Mouse (Mus musculus) heart, embryonic 10.5 days (tissue): ENCODE data around the gene C3. TPM values are rescaled to one million over a fixed set of nuclear protein-coding genes. Genes with fewer than 3 reads are reported as not detected.

Source experiments
- DNase-seq: peaks from one replicate; pipeline ENCODE4 v3.0.0-alpha.2; 2017; ENCODE audit warnings: low spot score
- H3K27ac ChIP-seq: fragments of 300-500 bp; sonication (generic); 2 replicates; pipeline ENCODE4 v1.5.1; 2016; ENCODE audit warnings: mild to moderate bottlenecking
- H3K27me3 ChIP-seq: fragments of 300-500 bp; sonication (generic); 2 replicates; pipeline ENCODE4 v1.6.1; 2016; ENCODE audit warnings: mild to moderate bottlenecking; ENCODE audit not compliant: poor library complexity, insufficient read depth, severe bottlenecking
- H3K36me3 ChIP-seq: fragments of 300-500 bp; sonication (generic); 2 replicates; pipeline ENCODE4 v1.6.1; 2016; ENCODE audit warnings: mild to moderate bottlenecking, moderate library complexity
- H3K4me1 ChIP-seq: fragments of 300-500 bp; sonication (generic); 2 replicates; pipeline ENCODE4 v1.6.1; 2016; ENCODE audit warnings: mild to moderate bottlenecking
- H3K4me3 ChIP-seq: fragments of 300-500 bp; sonication (generic); 2 replicates; pipeline ENCODE4 v1.5.1; 2016; ENCODE audit warnings: mild to moderate bottlenecking, moderate library complexity
- H3K9me3 ChIP-seq: fragments of 300-500 bp; sonication (generic); 2 replicates; pipeline ENCODE4 v1.6.1; 2016; ENCODE audit warnings: mild to moderate bottlenecking, moderate library complexity
- WGBS: fragments of 180-500 bp; shearing (Covaris S2); methylation state at CpG from one replicate; pipeline ENCODE4 v1.1.7; 2016; 5-methylcytosine and 5-hydroxymethylcytosine counted together
- polyA plus RNA-seq: library from polyadenylated mRNA; unstranded; fragments of >200 nt; fragmentation: Nextera tagmentation; extraction: Ambion mirVana; gene quantifications from 2 replicates; pipeline ENCODE4 v1.2.1, GENCODE M21; 2016

Gene C3
- 0.46 and 5.3 TPM in 2 replicates for polyA plus RNA-seq

GRCm38 (mm10) chr17:57228014-57228413 is at the start of gene C3:
Gene C3 (minus strand): TSS chr17:57228136.
- 82% methylated on average over 3 of the region's 3 CpGs for WGBS
- Histone ChIP-seq H3K9me3 (no peaks in the 10 kb centered on the region), H3K4me3 (no peak within 1 kb of the TSS)

GRCm38 (mm10) chr17:57276634-57277121 is 48.7 kb upstream of the C3 start:
- Histone ChIP-seq H3K4me3 (peak overlapping the region; percentile 61), H3K27ac (peak overlapping the region; percentile 52; the same call in 1 of the 2 replicates)

More at GRCm38 (mm10) chr17:57228014-57228413, at the start of gene C3:
- Histone ChIP-seq H3K4me1 (peaks cover 10% of the 10 kb centered on the region), H3K36me3 (no peaks in the 10 kb centered on the region), H3K27me3 (peaks cover 42% of the 10 kb centered on the region), H3K27ac (no peak within 1 kb of the TSS)
- DNase-seq = no peak

GRCm38 (mm10) chr17:57275997-57276351 is 48.0 kb upstream of the C3 start:
- 3% methylated on average over 13 of the region's 13 CpGs for WGBS
- peak overlapping the region; percentile 61 for H3K4me3 ChIP-seq
- no peak overlapping the region for H3K27ac ChIP-seq
- H3K9me3 ChIP-seq = no peaks in the 10 kb centered on the region
- DNase-seq = no peak
- H3K36me3 ChIP-seq = no peaks in the 10 kb centered on the region
- H3K27me3 ChIP-seq = peaks cover 69% of the 10 kb centered on the region
- H3K4me1 ChIP-seq = peaks cover 16% of the 10 kb centered on the region

More at GRCm38 (mm10) chr17:57276634-57277121, 48.7 kb upstream of the C3 start:
- H3K36me3 ChIP-seq = no peaks in the 10 kb centered on the region
- H3K27me3 ChIP-seq = peaks cover 63% of the 10 kb centered on the region
- H3K4me1 ChIP-seq = peaks cover 16% of the 10 kb centered on the region
- 0% methylated on average over 20 of the region's 20 CpGs for WGBS
- H3K9me3 ChIP-seq = no peaks in the 10 kb centered on the region
- DNase-seq = peak; percentile 84

- H3K27ac ChIP-seq = 0 out of 2 replicates have a peak overlapping the region, but pooled peaks have one; percentile 52
- peaks cover 68% of the 10 kb centered on the region for H3K27me3 ChIP-seq
- H3K4me1 ChIP-seq = peaks cover 16% of the 10 kb centered on the region
- H3K4me3 ChIP-seq = peak overlapping the region; percentile 61
- peak; percentile 88 for DNase-seq
- no peaks in the 10 kb centered on the region for H3K36me3 ChIP-seq
- under 1% methylated on average over 53 of the region's 53 CpGs for WGBS
- H3K9me3 ChIP-seq = no peaks in the 10 kb centered on the region
Observed at GRCm38 (mm10) chr17:57275111-57275996, 47.4 kb upstream of the C3 start.

GRCm38 (mm10) chr17:57274686-57275085 is 46.8 kb upstream of the C3 start:
- peaks cover 62% of the 10 kb centered on the region for H3K27me3 ChIP-seq
- no peak for DNase-seq
- no peaks in the 10 kb centered on the region for H3K9me3 ChIP-seq
- H3K4me3 ChIP-seq = peak overlapping the region; percentile 61
- 5% methylated on average over 15 of the region's 15 CpGs for WGBS
- H3K4me1 ChIP-seq = peaks cover 16% of the 10 kb centered on the region
- H3K27ac ChIP-seq = no peak overlapping the region
- H3K36me3 ChIP-seq = no peaks in the 10 kb centered on the region

- no peak overlapping the region for H3K4me3 ChIP-seq
- peaks cover 16% of the 10 kb centered on the region for H3K4me1 ChIP-seq
- H3K27ac ChIP-seq = no peak overlapping the region
- peaks cover 54% of the 10 kb centered on the region for H3K27me3 ChIP-seq
- no peaks in the 10 kb centered on the region for H3K36me3 ChIP-seq
- DNase-seq = no peak
- 32% methylated on average over 7 of the region's 7 CpGs for WGBS
- no peaks in the 10 kb centered on the region for H3K9me3 ChIP-seq
Observed at GRCm38 (mm10) chr17:57273846-57274245, 45.9 kb upstream of the C3 start.

GRCm38 (mm10) chr17:57271301-57271700 is 43.4 kb upstream of the C3 start:
- Histone ChIP-seq H3K36me3 (no peaks in the 10 kb centered on the region), H3K4me3 (no peak overlapping the region), H3K4me1 (peaks cover 16% of the 10 kb centered on the region), H3K27ac (no peak overlapping the region), H3K27me3 (peaks cover 45% of the 10 kb centered on the region), H3K9me3 (no peaks in the 10 kb centered on the region)
- DNase-seq = no peak
- WGBS = 65% methylated on average over 9 of the region's 9 CpGs

- DNase-seq = no peak
- no peak overlapping the region for H3K27ac ChIP-seq
- H3K4me3 ChIP-seq = no peak overlapping the region
- H3K36me3 ChIP-seq = peaks cover 19% of the 10 kb centered on the region
- H3K9me3 ChIP-seq = no peaks in the 10 kb centered on the region
- H3K4me1 ChIP-seq = peaks cover 11% of the 10 kb centered on the region
- peaks cover 15% of the 10 kb centered on the region; the same call in 1 of the 2 replicates for H3K27me3 ChIP-seq
- WGBS = 79% methylated on average over 6 of the region's 6 CpGs
Observed at GRCm38 (mm10) chr17:57267556-57268126, 39.7 kb upstream of the C3 start.

GRCm38 (mm10) chr17:57264972-57265945 is 37.3 kb upstream of the C3 start:
- Histone ChIP-seq H3K4me1 (peaks cover 14% of the 10 kb centered on the region), H3K4me3 (peak overlapping the region; percentile 33), H3K27ac (no peak overlapping the region), H3K27me3 (no peaks in the 10 kb centered on the region), H3K9me3 (no peaks in the 10 kb centered on the region), H3K36me3 (peaks cover 43% of the 10 kb centered on the region)
- no peak for DNase-seq
- 23% methylated on average over 21 of the region's 22 CpGs for WGBS

- Histone ChIP-seq H3K27ac (no peak overlapping the region), H3K36me3 (peaks cover 53% of the 10 kb centered on the region), H3K27me3 (no peaks in the 10 kb centered on the region), H3K9me3 (no peaks in the 10 kb centered on the region), H3K4me3 (no peak overlapping the region), H3K4me1 (peaks cover 15% of the 10 kb centered on the region)
- no peak for DNase-seq
- 76% methylated on average over 2 of the region's 2 CpGs for WGBS
Observed at GRCm38 (mm10) chr17:57264164-57264563, 36.2 kb upstream of the C3 start.

- peaks cover 15% of the 10 kb centered on the region for H3K4me1 ChIP-seq
- H3K4me3 ChIP-seq = no peak overlapping the region
- no peak overlapping the region for H3K27ac ChIP-seq
- no peaks in the 10 kb centered on the region for H3K9me3 ChIP-seq
- no peaks in the 10 kb centered on the region for H3K27me3 ChIP-seq
- H3K36me3 ChIP-seq = peaks cover 65% of the 10 kb centered on the region
- WGBS = 88% methylated on average over 17 of the region's 17 CpGs
- peak; percentile 61 for DNase-seq
Observed at GRCm38 (mm10) chr17:57262901-57263550, 35.1 kb upstream of the C3 start.

GRCm38 (mm10) chr17:57261796-57262195 is 33.9 kb upstream of the C3 start:
- Histone ChIP-seq H3K4me3 (no peak overlapping the region), H3K36me3 (peaks cover 75% of the 10 kb centered on the region), H3K27ac (no peak overlapping the region), H3K4me1 (peaks cover 15% of the 10 kb centered on the region), H3K9me3 (no peaks in the 10 kb centered on the region), H3K27me3 (no peaks in the 10 kb centered on the region)
- DNase-seq = peak; percentile 65
- 27% methylated on average over 1 of the region's 1 CpGs for WGBS
